Mouse (Mus musculus): Measurements from ENCODE around the gene Nod1. TPM values are rescaled to one million over a fixed set of nuclear protein-coding genes. Genes with fewer than 3 reads are reported as not detected.

Nod1 gene
- polyA plus RNA-seq, 1 experiment from 2014 or later, result 17.4 TPM

DNA sequence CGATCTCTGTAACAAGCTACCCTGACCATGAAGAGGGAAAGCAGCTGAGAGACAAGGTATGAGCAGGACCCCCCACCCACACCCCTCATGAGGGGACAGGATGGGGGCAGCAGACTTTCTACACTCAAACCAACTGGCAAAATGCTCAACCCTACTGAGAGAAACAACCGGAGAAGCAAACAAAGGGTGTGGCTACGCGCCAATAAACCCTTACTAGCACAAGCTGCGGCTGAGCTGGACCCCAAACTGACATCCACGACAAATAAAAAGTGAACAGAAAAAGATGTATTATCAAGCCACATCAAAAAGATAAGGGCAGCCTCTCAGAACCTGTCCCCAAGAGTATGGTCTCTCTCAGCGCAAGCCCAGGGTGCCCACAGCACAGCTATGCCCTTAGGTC is 32.3 kb downstream of the Nod1 start:
- Histone ChIP-seq H3K4me3 (ENCODE audit: inconsistent target) (no peak overlapping the region), H3K27ac (peak overlapping the region; percentile 28), H3K79me2 (ENCODE audit: inconsistent target) (peaks cover 10% of the 10 kb centered on the region; the same call in 1 of the 2 replicates), H3K36me3 (ENCODE audit: inconsistent target) (peaks cover 45% of the 10 kb centered on the region)
- WGBS (ENCODE audit: missing documents), result 48% methylated on average over 7 of the region's 7 CpGs

DNA sequence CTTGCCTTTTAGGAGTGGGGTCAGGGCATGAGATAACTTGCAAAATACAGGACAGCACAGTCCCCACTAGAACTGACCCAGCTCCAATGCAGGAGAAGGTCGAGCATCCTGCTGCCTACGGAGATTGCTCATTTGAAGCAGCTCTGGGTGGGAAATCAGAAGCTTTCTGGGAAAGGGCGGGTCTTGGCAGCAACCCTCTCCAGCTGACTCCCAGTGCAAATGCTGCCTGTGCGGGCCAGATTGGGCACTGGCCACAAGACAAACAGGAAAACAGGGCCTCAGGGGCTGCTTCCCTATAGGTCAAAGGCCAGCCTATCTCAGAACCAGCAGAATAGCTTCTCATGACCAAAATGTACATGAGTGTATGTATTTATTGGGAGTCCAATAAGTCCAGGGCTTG is 32.8 kb downstream of the Nod1 start:
- WGBS (ENCODE audit: missing documents), result 26% methylated on average over 4 of the region's 4 CpGs
- H3K27ac ChIP-seq, result peak overlapping the region; percentile 28
- no peak overlapping the region for H3K4me3 ChIP-seq (ENCODE audit: inconsistent target)
- peaks cover 10% of the 10 kb centered on the region; the same call in 1 of the 2 replicates for H3K79me2 ChIP-seq (ENCODE audit: inconsistent target)
- H3K36me3 ChIP-seq (ENCODE audit: inconsistent target), result peaks cover 44% of the 10 kb centered on the region; the same call in 1 of the 2 replicates

DNA sequence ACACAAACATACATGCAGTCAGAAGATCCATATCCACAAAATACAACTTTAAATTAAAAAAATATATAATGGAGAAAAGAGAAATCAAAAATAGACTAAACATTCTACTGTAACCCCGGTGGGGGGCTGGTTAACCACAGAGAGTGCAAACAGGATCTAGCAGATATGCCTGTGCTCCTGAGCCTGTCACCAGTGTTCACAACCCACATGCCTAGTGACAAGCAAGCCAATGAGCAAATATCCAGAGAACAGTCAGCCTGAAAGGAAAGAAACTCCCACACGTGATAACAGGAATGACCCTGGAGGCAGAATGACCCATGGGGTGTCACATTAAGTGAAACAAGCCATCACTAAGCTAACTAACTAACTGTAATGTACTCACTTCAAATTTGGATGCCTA is 35.9 kb downstream of the Nod1 start:
- Histone ChIP-seq H3K36me3 (ENCODE audit: inconsistent target) (peaks cover 41% of the 10 kb centered on the region), H3K4me3 (ENCODE audit: inconsistent target) (no peak overlapping the region), H3K27ac (no peak overlapping the region), H3K79me2 (ENCODE audit: inconsistent target) (peaks cover 6% of the 10 kb centered on the region; the same call in 1 of the 2 replicates)
- WGBS (ENCODE audit: missing documents), result 25% methylated on average over 2 of the region's 2 CpGs

DNA sequence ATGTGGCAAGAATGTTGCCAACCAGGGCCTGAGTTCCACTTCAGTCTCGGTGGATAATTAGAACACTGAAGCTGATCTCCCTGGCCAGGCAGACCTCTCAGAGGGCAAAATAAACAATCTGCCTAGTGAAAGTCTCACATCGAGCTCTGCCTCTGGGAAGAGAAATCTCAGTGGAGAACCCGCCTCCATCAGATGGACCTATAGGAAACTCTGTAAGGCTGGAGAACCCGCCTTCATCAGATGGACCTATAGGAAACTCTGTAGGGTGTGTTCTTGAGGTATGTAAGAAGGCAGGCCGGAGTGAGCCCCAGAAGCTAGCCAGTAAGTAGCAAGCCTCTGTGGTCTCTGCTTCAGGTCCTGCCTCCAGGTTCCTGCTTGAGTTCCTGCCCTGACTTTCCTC is 37.5 kb downstream of the Nod1 start:
- peaks cover 6% of the 10 kb centered on the region; the same call in 1 of the 2 replicates for H3K79me2 ChIP-seq (ENCODE audit: inconsistent target)
- 89% methylated on average over 5 of the region's 5 CpGs for WGBS (ENCODE audit: missing documents)
- H3K27ac ChIP-seq, result no peak overlapping the region
- H3K36me3 ChIP-seq (ENCODE audit: inconsistent target), result peaks cover 57% of the 10 kb centered on the region
- no peak overlapping the region for H3K4me3 ChIP-seq (ENCODE audit: inconsistent target)

DNA sequence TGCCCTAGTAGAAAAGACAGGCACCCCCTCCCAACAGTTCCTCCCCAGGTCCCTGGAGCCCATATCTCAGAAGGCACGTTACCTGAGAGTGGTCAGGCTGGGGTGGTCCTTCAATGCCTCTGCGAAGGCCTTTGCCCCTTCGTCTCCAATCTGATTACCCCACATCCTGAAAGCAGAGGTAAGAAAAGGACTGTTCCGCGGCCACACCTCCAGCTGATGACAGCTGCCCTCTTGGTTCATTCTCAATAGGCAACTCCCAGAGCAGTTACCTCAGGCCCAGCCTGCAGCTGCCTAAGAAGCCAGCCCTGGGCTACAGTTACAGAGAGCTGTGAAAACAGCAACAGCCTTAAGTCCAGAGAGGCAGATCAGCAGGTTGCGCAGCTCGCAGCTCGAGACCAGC is 38.1 kb downstream of the Nod1 start:
- Histone ChIP-seq H3K79me2 (ENCODE audit: inconsistent target) (peaks cover 5% of the 10 kb centered on the region; the same call in 1 of the 2 replicates), H3K4me3 (ENCODE audit: inconsistent target) (no peak overlapping the region), H3K36me3 (ENCODE audit: inconsistent target) (peaks cover 62% of the 10 kb centered on the region), H3K27ac (peak overlapping the region; percentile 35; the same call in 1 of the 2 replicates)
- WGBS (ENCODE audit: missing documents), result 58% methylated on average over 8 of the region's 8 CpGs

DNA sequence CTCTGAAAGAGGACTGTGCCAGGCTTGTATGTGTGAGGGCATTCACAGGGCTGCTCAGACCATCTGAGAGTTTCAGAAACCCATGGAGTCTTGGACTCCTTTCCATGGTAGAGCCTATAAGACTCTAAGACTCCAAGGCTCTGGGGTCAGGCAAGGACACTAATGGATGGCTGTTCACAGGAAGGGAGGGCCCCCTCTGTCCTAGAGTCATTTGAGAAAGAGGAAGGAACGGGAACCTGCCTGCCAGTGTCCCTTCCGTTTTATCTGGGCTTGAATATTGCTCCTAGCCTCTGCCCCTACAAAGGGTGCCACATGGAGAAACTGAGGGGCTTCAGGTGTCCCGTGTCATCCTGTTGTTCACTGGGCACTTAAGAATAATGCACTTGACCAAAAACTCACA is 38.5 kb downstream of the Nod1 start:
- peak overlapping the region; percentile 35; the same call in 1 of the 2 replicates for H3K27ac ChIP-seq
- peaks cover under 1% of the 10 kb centered on the region; the same call in 1 of the 2 replicates for H3K79me2 ChIP-seq (ENCODE audit: inconsistent target)
- H3K36me3 ChIP-seq (ENCODE audit: inconsistent target), result peaks cover 67% of the 10 kb centered on the region
- 3% methylated on average over 3 of the region's 3 CpGs for WGBS (ENCODE audit: missing documents)
- no peak overlapping the region for H3K4me3 ChIP-seq (ENCODE audit: inconsistent target)

DNA sequence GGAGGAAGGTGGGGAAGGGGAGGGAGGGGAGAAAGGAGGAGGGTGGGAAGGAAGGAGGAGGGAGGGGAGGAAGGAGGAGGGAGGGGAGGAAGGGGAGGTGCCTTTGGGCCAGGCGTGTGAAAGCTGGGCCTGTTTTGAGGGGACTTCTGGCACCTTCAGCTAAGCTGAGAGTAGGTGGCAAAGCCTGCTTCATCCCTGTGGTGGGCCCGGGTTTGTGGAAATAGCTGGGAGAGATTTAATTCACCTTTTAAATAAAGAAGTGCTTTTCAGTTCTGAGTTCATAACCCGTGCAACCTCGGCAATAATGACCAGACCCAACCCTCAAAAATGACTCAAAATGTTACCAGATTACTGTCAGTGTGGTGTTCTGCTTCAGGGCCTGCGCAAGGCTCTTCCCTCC is 39.2 kb downstream of the Nod1 start:
- Histone ChIP-seq H3K36me3 (ENCODE audit: inconsistent target) (peaks cover 67% of the 10 kb centered on the region), H3K4me3 (ENCODE audit: inconsistent target) (no peak overlapping the region), H3K27ac (peak overlapping the region; percentile 35; the same call in 1 of the 2 replicates), H3K79me2 (ENCODE audit: inconsistent target) (no peaks in the 10 kb centered on the region)
- 70% methylated on average over 5 of the region's 5 CpGs for WGBS (ENCODE audit: missing documents)

DNA sequence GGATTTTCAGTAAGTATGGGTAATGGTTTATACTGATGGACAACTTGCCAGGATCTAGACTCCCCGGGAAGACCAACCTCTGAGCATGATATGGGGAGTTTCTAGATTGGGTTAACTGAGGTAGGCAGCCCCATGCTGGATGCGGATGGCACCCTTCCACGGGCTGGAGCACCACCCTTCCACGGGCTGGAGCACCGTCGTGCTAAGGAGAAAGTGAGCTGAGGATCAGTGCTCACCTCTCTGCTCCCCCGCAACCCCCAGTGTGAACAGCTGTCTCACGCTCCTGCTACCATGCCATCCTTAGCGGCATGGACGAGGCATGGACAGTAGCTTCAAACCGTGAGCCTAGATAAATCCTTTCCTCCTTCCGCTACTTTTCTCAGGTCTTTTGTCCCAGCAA is 39.9 kb downstream of the Nod1 start:
- Histone ChIP-seq H3K4me3 (ENCODE audit: inconsistent target) (no peak overlapping the region), H3K36me3 (ENCODE audit: inconsistent target) (peaks cover 72% of the 10 kb centered on the region), H3K79me2 (ENCODE audit: inconsistent target) (no peaks in the 10 kb centered on the region), H3K27ac (no peak overlapping the region)
- WGBS (ENCODE audit: missing documents), result 94% methylated on average over 12 of the region's 12 CpGs

DNA sequence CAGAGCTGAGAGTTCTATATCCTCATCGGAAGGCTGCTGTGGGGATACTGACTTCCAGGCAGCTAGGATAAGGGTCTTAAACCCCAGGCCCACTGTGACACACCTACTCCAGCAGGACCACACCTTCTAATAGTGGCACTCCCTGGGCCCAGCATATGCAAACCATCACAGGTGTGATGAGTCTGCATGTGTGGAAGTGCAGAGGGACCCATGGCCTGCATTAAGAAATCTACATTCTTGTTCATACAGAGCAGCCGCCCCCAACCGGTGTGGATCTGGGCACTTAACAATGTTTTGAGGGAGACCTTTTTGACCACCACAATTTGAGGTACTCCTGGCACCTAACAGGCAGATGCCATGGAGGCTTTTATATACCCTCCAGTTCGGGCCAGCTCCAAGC is 40.8 kb downstream of the Nod1 start:
- Histone ChIP-seq H3K36me3 (ENCODE audit: inconsistent target) (peaks cover 73% of the 10 kb centered on the region), H3K4me3 (ENCODE audit: inconsistent target) (no peak overlapping the region), H3K27ac (no peak overlapping the region), H3K79me2 (ENCODE audit: inconsistent target) (no peaks in the 10 kb centered on the region)
- 94% methylated on average over 4 of the region's 4 CpGs for WGBS (ENCODE audit: missing documents)

DNA sequence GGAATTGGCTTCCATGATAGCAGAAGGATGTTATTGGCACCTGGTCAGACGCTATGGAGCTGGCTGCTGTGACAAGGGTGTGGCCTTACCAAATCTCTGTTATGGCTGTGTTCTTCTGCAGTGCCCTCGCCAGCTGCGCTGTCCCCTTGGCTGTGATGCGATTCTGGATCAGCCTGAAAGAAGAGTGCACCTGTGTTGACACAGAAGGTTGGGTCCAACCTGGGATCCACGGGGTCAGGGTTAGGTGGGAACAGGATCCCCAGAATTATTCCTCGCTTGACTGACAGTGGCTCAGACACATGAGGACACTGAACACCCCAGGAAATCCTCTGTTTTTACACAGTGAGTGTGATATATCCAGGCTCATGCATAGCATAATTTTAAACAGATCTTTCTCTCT is 44.5 kb downstream of the Nod1 start:
- WGBS (ENCODE audit: missing documents), result 97% methylated on average over 6 of the region's 6 CpGs
- Histone ChIP-seq H3K4me3 (ENCODE audit: inconsistent target) (no peak overlapping the region), H3K36me3 (ENCODE audit: inconsistent target) (peaks cover 98% of the 10 kb centered on the region), H3K79me2 (ENCODE audit: inconsistent target) (no peaks in the 10 kb centered on the region), H3K27ac (no peak overlapping the region)

DNA sequence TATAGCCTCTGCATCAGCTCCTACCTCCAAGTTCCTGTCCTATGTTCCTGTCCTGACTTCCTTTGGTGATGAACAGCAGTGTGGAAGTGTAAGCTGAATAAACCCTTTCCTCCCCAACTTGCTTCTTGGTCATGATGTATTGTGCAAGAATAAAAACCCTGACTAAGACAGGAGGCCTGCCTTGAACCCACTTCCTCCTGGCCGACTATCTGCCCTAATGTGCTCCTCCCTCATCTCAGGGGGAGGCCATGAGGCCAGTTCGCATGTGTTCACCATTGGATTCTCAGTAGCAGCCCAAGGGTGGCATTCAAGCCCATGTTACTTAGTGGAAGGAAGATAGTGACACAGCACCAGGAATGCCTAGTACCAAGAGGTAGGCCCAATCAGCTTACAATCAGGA is 45.5 kb downstream of the Nod1 start:
- Histone ChIP-seq H3K4me3 (ENCODE audit: inconsistent target) (no peak overlapping the region), H3K79me2 (ENCODE audit: inconsistent target) (no peaks in the 10 kb centered on the region), H3K36me3 (ENCODE audit: inconsistent target) (peaks cover 91% of the 10 kb centered on the region), H3K27ac (no peak overlapping the region)
- 44% methylated on average over 2 of the region's 2 CpGs for WGBS (ENCODE audit: missing documents)

DNA sequence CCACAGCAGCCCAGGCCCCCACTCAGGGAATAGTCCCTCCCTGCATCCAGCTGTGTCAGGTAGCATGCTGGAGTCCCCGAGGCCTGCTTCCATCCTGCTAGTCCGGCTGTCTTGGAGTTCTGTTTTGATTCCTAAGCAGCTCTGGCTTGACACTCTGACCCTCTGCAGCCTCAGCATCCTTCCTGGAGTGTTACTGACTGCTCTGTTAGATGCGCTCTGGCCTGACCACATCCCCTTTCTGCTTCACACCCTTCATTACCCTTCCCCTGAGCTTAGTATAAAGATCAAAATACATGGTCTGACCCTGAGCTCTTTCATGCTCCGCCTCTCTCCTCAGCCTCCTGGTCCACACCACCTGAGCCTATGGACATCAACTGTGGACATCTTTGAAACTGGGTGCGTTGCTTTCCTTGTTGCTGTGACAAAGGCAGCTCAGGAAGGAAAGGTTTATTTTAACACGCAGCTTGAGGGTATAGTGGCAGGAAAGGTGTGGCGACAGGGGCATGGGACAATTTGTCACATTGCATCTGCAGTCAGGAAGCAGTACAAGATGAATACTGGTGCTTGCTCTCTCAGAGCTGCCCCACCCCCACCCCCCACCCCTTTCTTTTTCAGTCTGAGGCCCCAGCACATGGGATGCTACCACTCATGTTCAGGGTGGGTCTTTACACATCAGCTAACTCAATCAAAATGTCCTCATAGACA is 46.5 kb downstream of the Nod1 start:
- 30% methylated on average over 7 of the region's 7 CpGs for WGBS (ENCODE audit: missing documents)
- Histone ChIP-seq H3K36me3 (ENCODE audit: inconsistent target) (peaks cover 81% of the 10 kb centered on the region), H3K27ac (no peak overlapping the region), H3K79me2 (ENCODE audit: inconsistent target) (no peaks in the 10 kb centered on the region), H3K4me3 (ENCODE audit: inconsistent target) (no peak overlapping the region)

DNA sequence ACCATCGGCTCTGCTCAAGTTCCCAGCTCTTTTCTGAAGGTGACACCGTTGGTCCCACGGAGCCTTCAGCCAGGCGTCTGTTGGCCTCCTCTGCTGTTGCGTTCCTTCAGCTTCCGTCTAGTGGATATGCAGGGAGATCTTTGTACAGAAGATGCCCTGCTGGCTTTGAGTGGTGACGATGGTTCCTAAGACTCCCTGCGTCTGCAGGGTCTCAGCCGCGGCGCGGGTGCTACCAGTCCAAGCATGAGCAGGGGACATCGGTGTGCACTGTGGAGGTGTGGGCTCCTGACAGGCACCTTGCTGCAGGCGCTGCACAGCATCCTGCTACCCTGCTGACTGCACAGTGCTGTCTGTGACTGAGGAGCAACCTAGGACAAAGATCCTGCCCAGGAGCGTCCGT is 47.9 kb downstream of the Nod1 start:
- Histone ChIP-seq H3K27ac (no peak overlapping the region), H3K79me2 (ENCODE audit: inconsistent target) (no peaks in the 10 kb centered on the region), H3K4me3 (ENCODE audit: inconsistent target) (no peak overlapping the region), H3K36me3 (ENCODE audit: inconsistent target) (peaks cover 68% of the 10 kb centered on the region)
- WGBS (ENCODE audit: missing documents), result 94% methylated on average over 13 of the region's 16 CpGs

DNA sequence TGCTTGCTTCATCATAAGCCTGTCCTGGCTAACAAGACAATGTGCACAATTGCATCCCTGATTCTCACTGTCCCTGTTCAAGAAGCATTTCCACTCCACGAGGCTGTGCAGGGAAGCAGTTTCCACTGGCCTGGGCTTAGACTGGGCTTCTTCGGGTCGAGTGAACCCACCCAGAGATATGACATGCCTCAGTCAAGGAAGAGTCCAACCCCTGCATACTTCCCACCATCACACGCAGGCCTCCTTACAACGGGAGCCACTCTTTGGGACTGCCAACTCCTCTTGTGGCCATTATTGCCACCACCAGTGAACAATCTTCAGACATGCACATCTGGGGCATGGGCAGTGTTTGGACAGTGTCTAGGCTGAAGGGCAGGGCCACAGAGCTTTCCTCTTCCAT is 53.9 kb downstream of the Nod1 start:
- Histone ChIP-seq H3K27ac (no peak overlapping the region), H3K79me2 (ENCODE audit: inconsistent target) (no peaks in the 10 kb centered on the region), H3K4me3 (ENCODE audit: inconsistent target) (no peak overlapping the region), H3K36me3 (ENCODE audit: inconsistent target) (peaks cover 9% of the 10 kb centered on the region)
- 91% methylated on average over 5 of the region's 5 CpGs for WGBS (ENCODE audit: missing documents)

DNA sequence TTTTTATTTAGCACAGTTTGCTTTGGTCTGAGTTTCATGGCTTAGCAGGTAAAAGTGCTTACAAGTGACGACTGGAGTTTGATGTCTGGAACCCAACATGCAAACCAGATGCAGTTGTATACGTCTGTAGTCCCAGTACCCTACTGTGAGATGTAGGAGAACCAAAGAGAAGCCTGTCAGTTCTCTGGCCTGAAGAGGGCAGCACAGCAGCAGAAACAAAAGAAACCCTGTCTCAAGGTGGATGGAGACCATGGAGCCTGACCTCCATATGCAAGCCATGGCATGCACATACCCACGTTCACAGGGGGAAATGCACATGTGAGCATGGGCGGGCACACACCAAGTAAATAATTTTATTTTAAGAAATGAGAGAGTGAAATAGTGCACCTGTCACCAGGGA is 54.9 kb downstream of the Nod1 start:
- Histone ChIP-seq H3K27ac (no peak overlapping the region), H3K4me3 (ENCODE audit: inconsistent target) (no peak overlapping the region), H3K79me2 (ENCODE audit: inconsistent target) (no peaks in the 10 kb centered on the region), H3K36me3 (ENCODE audit: inconsistent target) (no peaks in the 10 kb centered on the region)
- WGBS (ENCODE audit: missing documents), result 20% methylated on average over 4 of the region's 4 CpGs

DNA sequence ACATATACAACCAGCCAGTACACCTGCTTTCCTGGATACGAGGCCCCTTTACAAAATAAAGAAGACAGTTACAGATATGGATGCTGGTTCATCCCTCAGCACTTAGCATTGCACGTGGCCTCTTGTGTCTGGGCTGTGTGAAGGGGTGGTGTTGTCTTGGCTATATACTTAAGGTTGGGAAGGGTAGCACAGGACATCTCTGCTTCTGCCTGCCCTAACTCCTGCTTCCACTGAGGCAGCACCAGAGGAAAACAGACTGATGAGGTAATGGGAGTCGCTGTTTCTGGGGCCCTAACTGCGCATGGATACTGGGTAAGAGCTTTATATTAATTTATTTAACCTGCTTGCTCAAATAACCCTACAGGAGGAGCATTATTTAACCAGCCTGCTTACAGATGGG is 55.5 kb downstream of the Nod1 start:
- Histone ChIP-seq H3K79me2 (ENCODE audit: inconsistent target) (no peaks in the 10 kb centered on the region), H3K4me3 (ENCODE audit: inconsistent target) (no peak overlapping the region), H3K27ac (no peak overlapping the region), H3K36me3 (ENCODE audit: inconsistent target) (no peaks in the 10 kb centered on the region)
- 95% methylated on average over 4 of the region's 4 CpGs for WGBS (ENCODE audit: missing documents)
